Mouse (Mus musculus) liver, embryonic 14.5 days (tissue): ENCODE measurements at regions not wholly inside any gene's neighbourhood (a gene's known extent, or its start where the extent isn't known, plus 50 kb on each side); places are given as distances from the start of the nearest gene placed in this dataset.

Experiments used
- CTCF ChIP-seq: IDR thresholded peaks from 2 replicates; pipeline ENCODE4 v1.5.1; 2016; ENCODE audit warnings: antibody characterized with exemption, low read depth, control low read depth
- EP300 ChIP-seq: IDR thresholded peaks from 2 replicates; pipeline ENCODE4 v1.6.1; 2016; ENCODE audit warnings: antibody characterized with exemption, low read depth

DNA sequence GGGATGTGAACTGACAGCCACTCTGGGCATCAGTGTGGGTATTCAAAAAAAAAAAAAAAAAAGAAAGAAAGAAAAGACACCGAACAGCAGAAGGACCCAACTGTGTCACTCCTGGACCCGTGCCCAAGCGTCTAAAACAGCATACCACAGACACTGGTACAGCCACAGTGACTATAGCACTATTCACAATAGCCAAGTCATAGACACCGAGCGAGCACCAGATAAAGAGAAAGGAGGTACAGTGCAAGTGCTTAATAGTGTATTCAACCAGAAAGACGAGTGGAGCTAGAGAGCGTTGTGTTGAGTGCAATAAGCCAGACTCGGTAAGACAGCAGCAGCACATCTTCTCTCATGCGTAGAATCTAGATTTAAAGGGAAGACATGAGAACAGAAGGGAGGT is 153.3 kb downstream of the Rybp start:
- no peak for TF ChIP-seq CTCF
- no peak for TF ChIP-seq EP300
